Mouse (Mus musculus) myocyte (in vitro differentiated cells): ENCODE measurements around the gene Ankib1. TPM values are rescaled to one million over a fixed set of nuclear protein-coding genes. Genes with fewer than 3 reads are reported as not detected.

Source experiments
- H3K27me3 ChIP-seq: one replicate; pipeline ENCODE4 v1.6.1; 2011; ENCODE audit not compliant: control insufficient read depth, insufficient read depth, insufficient read length
- H3K36me3 ChIP-seq: one replicate; pipeline ENCODE4 v1.6.1; 2011; ENCODE audit not compliant: control insufficient read depth, insufficient read depth
- H3K4me2 ChIP-seq: one replicate; pipeline ENCODE4 v1.6.1; 2011; ENCODE audit warnings: low read depth, control low read depth
- H3K4me3 ChIP-seq: one replicate; pipeline ENCODE4 v1.5.1; 2011; ENCODE audit warnings: mild to moderate bottlenecking, control low read depth, moderate library complexity
- H3K79me2 ChIP-seq: one replicate; pipeline ENCODE4 v1.6.1; 2011; ENCODE audit not compliant: control insufficient read depth, insufficient read depth
- H3ac ChIP-seq: one replicate; pipeline ENCODE4 v1.6.1; 2011; ENCODE audit not compliant: control insufficient read depth, insufficient read length
- CEBPB ChIP-seq: IDR thresholded peaks from 2 replicates; pipeline ENCODE4 v1.6.1; 2011; ENCODE audit warnings: mild to moderate bottlenecking, moderate library complexity; ENCODE audit not compliant: poor library complexity, insufficient read depth, severe bottlenecking
- E2F4 ChIP-seq: IDR thresholded peaks from one replicate; pipeline ENCODE4 v1.6.1; 2011; ENCODE audit warnings: mild to moderate bottlenecking, control low read depth, moderate library complexity; ENCODE audit not compliant: insufficient read depth
- MAX ChIP-seq: IDR thresholded peaks from one replicate; pipeline ENCODE4 v1.6.1; 2011; ENCODE audit warnings: low read depth, mild to moderate bottlenecking, control low read depth
- MYOD1 ChIP-seq, 3 experiments: IDR thresholded peaks; one replicate each; pipeline ENCODE4 v1.6.1; 2011; ENCODE audit warnings: control low read depth in 2 of 3, low read depth in 2 of 3, mild to moderate bottlenecking in 2 of 3, moderate library complexity in 1 of 3; ENCODE audit not compliant: insufficient read length in 2 of 3, control insufficient read depth in 1 of 3
- MYOG ChIP-seq, 3 experiments: IDR thresholded peaks; one replicate each; pipeline ENCODE4 v1.6.1; 2011; ENCODE audit warnings: control low read depth in 2 of 3, low read depth in 2 of 3, mild to moderate bottlenecking in 2 of 3; ENCODE audit not compliant: insufficient read length in 2 of 3, control insufficient read depth in 1 of 3, insufficient read depth in 1 of 3
- POLR2A ChIP-seq: IDR thresholded peaks from one replicate; pipeline ENCODE4 v1.6.1; 2011; ENCODE audit warnings: low read depth, mild to moderate bottlenecking, control low read depth, moderate library complexity; ENCODE audit not compliant: insufficient read length
- POLR2AphosphoS2 ChIP-seq: IDR thresholded peaks from one replicate; pipeline ENCODE4 v1.6.1; 2011; ENCODE audit warnings: low read depth, control low read depth; ENCODE audit not compliant: insufficient read length
- REST ChIP-seq: IDR thresholded peaks from one replicate; pipeline ENCODE4 v1.6.1; 2011; ENCODE audit warnings: mild to moderate bottlenecking, control low read depth, moderate library complexity; ENCODE audit not compliant: insufficient read depth, insufficient read length
- SRF ChIP-seq: IDR thresholded peaks from one replicate; pipeline ENCODE4 v1.6.1; 2011; ENCODE audit warnings: low read depth; ENCODE audit not compliant: control insufficient read depth, insufficient read length
- TCF12 ChIP-seq: IDR thresholded peaks from one replicate; pipeline ENCODE4 v1.6.1; 2011; ENCODE audit warnings: mild to moderate bottlenecking, control low read depth; ENCODE audit not compliant: poor library complexity, insufficient read depth, severe bottlenecking
- TCF3 ChIP-seq: IDR thresholded peaks from one replicate; pipeline ENCODE4 v1.6.1; 2011; ENCODE audit warnings: low read depth, control low read depth; ENCODE audit not compliant: insufficient read length
- USF1 ChIP-seq: IDR thresholded peaks from one replicate; pipeline ENCODE4 v1.6.1; 2011; ENCODE audit warnings: low read depth, mild to moderate bottlenecking, control low read depth, moderate library complexity
- polyA plus RNA-seq: library from polyadenylated mRNA; unstranded; fragments of >200 nt; fragmentation: generic; extraction: Trizol; gene quantifications from one replicate; pipeline ENCODE4 v1.2.1, GENCODE M21; 2012; ENCODE audit warnings: missing spikeins

The Ankib1 gene
- polyA plus RNA-seq, 1 experiment = 8.5 TPM

DNA sequence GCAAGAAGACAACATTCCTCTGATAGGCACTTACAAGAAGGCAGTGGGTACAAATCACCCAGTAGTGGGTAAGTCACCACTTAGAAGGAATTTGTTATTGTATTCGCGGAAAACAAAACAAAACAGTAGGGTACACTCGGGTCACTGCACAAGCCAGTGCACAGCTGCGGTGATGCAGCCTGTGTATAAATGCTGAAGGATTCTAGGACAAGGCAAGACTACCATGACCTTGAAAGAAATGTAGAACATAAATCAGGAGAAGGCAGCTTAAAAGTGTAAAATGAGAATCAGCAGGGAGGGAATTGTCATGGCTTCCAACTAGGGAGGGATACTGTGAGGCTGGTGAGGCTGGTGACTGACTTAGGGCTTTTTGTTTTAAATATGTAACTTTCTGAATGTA is 100.5 kb downstream of the Ankib1 start:
- Histone ChIP-seq H3K4me2 (no peak overlapping the region), H3K4me3 (no peak overlapping the region), H3ac (no peak overlapping the region), H3K79me2 (no peaks in the 10 kb centered on the region), H3K36me3 (peaks cover 20% of the 10 kb centered on the region), H3K27me3 (no peaks in the 10 kb centered on the region)
- TF ChIP-seq SRF (no peak), REST (no peak), TCF12 (no peak), MYOD1 (IDR thresholded peaks at IDR 0.05; ENCODE audit: control insufficient read depth in 1 of 3, insufficient read length in 2 of 3, low read depth in 2 of 3) (no peak), MYOG (IDR thresholded peaks at IDR 0.05; ENCODE audit: control insufficient read depth in 1 of 3, insufficient read depth in 1 of 3, insufficient read length in 2 of 3, low read depth in 2 of 3) (no peak), MAX (no peak), TCF3 (no peak), USF1 (no peak), CEBPB (no peak), POLR2AphosphoS2 (no peak), E2F4 (no peak), POLR2A (no peak)

DNA sequence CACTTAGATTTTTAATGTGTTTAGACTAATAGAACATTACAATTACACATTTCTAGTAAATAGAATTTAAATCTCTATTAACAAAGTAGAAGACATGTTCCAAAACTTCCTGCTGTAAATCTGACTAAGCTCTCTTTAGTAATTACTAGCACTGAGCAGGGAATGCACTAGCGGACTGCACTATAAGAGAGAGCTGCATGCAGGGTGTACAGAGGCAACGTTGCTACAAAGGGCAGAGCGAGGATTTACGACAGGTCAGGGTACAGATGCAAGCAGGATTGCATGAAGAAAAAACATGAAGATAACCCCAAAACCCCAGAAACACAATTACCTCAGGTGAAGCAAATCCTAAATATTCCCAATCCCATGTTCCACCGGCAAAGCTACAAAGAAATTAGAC is 102.7 kb downstream of the Ankib1 start:
- Histone ChIP-seq H3K36me3 (peaks cover 24% of the 10 kb centered on the region), H3K79me2 (no peaks in the 10 kb centered on the region), H3K27me3 (no peaks in the 10 kb centered on the region), H3ac (no peak overlapping the region), H3K4me2 (no peak overlapping the region), H3K4me3 (no peak overlapping the region)
- TF ChIP-seq MAX = no peak
- TF ChIP-seq MYOD1 (IDR thresholded peaks at IDR 0.05; ENCODE audit: control insufficient read depth in 1 of 3, insufficient read length in 2 of 3, low read depth in 2 of 3) = no peak
- TF ChIP-seq CEBPB = no peak
- TF ChIP-seq REST = no peak
- TF ChIP-seq MYOG (IDR thresholded peaks at IDR 0.05; ENCODE audit: control insufficient read depth in 1 of 3, insufficient read depth in 1 of 3, insufficient read length in 2 of 3, low read depth in 2 of 3) = no peak
- no peak for TF ChIP-seq POLR2AphosphoS2
- TF ChIP-seq USF1 = no peak
- TF ChIP-seq TCF12 = no peak
- TF ChIP-seq E2F4 = no peak
- no peak for TF ChIP-seq POLR2A
- TF ChIP-seq SRF = no peak
- TF ChIP-seq TCF3 = no peak

DNA sequence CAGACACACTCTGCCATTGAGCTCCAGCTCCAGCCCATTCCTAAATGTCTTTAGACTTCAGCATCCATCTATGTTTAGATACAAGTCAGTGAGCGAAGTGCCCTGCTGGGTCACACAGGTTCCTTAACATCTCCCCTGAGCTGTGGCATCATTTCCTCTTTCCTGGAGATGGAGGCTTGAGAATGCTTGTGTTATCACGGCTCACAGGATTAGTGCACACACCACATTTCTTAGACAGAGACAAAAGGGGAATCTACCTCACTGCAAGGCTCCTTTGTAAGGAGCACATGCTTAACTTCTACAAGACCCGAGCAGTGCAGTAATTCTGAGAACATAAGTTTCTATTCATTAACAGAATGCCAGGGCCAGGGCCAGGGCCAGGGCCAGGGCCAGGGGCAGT is 106.7 kb downstream of the Ankib1 start:
- Histone ChIP-seq H3ac (no peak overlapping the region), H3K36me3 (peaks cover 22% of the 10 kb centered on the region), H3K27me3 (no peaks in the 10 kb centered on the region), H3K4me2 (no peak overlapping the region), H3K4me3 (no peak overlapping the region), H3K79me2 (no peaks in the 10 kb centered on the region)
- TF ChIP-seq MAX (no peak), POLR2A (no peak), MYOG (IDR thresholded peaks at IDR 0.05; ENCODE audit: control insufficient read depth in 1 of 3, insufficient read depth in 1 of 3, insufficient read length in 2 of 3, low read depth in 2 of 3) (no peak)

GRCm38 (mm10) chr5:3695191-3695590 is 107.5 kb downstream of the Ankib1 start:
- no peak for TF ChIP-seq MYOD1 (IDR thresholded peaks at IDR 0.05; ENCODE audit: control insufficient read depth in 1 of 3, insufficient read length in 2 of 3, low read depth in 2 of 3)
- TF ChIP-seq POLR2A = no peak
- no peak for TF ChIP-seq SRF
- TF ChIP-seq POLR2AphosphoS2 = no peak
- no peak for TF ChIP-seq MYOG (IDR thresholded peaks at IDR 0.05; ENCODE audit: control insufficient read depth in 1 of 3, insufficient read depth in 1 of 3, insufficient read length in 2 of 3, low read depth in 2 of 3)
- no peak for TF ChIP-seq TCF12
- no peak for TF ChIP-seq TCF3
- no peak overlapping the region for H3K4me2 ChIP-seq
- no peak overlapping the region for H3ac ChIP-seq
- no peaks in the 10 kb centered on the region for H3K79me2 ChIP-seq
- H3K36me3 ChIP-seq = peaks cover 20% of the 10 kb centered on the region
- H3K4me3 ChIP-seq = no peak overlapping the region
- H3K27me3 ChIP-seq = no peaks in the 10 kb centered on the region

GRCm38 (mm10) chr5:3692956-3693355 is 109.8 kb downstream of the Ankib1 start:
- H3ac ChIP-seq = no peak overlapping the region
- no peaks in the 10 kb centered on the region for H3K27me3 ChIP-seq
- no peaks in the 10 kb centered on the region for H3K79me2 ChIP-seq
- TF ChIP-seq TCF12 = no peak
- no peak for TF ChIP-seq TCF3
- TF ChIP-seq E2F4 = no peak
- no peak for TF ChIP-seq CEBPB
- no peak overlapping the region for H3K4me3 ChIP-seq
- H3K36me3 ChIP-seq = peaks cover 24% of the 10 kb centered on the region
- no peak overlapping the region for H3K4me2 ChIP-seq
